Mouse (Mus musculus) small intestine, adult 2 months (tissue): ENCODE results near the gene Prkar2b.

Experiments
- CTCF ChIP-seq: fragments of 200-500 bp; IDR thresholded peaks from 2 replicates; pipeline ENCODE4 v1.5.1; 2012; ENCODE audit warnings: low read depth, mild to moderate bottlenecking, control low read depth, inconsistent platforms, low read length, moderate library complexity, mixed read lengths; ENCODE audit not compliant: insufficient replicate concordance, insufficient read length; ENCODE audit errors: extremely low read depth
- POLR2A ChIP-seq: fragments of 200-500 bp; IDR thresholded peaks from 2 replicates; pipeline ENCODE4 v1.6.1; 2012; ENCODE audit warnings: low read depth, mild to moderate bottlenecking, control low read depth, inconsistent platforms, low read length, moderate library complexity

DNA sequence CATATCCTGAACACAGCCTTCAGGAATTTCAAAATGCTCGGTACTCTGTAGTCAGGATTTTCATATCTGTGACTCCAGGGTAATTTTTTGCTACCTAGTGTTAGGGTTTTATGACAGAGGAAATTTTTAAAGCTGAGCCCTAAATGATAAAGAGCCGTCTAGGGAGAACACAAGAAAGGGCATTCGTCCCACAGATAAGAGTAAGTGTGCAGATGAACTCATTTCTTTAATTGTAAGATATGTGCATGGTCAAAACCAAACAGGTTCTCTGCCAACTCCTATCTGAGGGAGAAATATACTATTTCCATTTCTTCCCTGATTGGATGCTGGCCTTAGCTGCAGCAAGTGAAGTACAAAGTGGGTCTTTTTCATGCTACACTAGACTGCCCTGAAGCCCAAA is 137.0 kb downstream of the Prkar2b start:
- TF ChIP-seq POLR2A (no peak), CTCF (no peak)
